Mouse (Mus musculus) heart, adult 2 months (tissue): ENCODE data around the gene Bap1.

Experiments
- CTCF ChIP-seq: fragments of 200-600 bp; IDR thresholded peaks from 2 replicates; pipeline ENCODE4 v1.8.1; 2022; ENCODE audit warnings: antibody characterized with exemption, mild to moderate bottlenecking, moderate library complexity
- POLR2A ChIP-seq: fragments of 200-500 bp; IDR thresholded peaks from 2 replicates; pipeline ENCODE4 v1.6.1; 2011; ENCODE audit warnings: mild to moderate bottlenecking, low read depth, low read length, control low read depth; ENCODE audit not compliant: insufficient read depth

DNA sequence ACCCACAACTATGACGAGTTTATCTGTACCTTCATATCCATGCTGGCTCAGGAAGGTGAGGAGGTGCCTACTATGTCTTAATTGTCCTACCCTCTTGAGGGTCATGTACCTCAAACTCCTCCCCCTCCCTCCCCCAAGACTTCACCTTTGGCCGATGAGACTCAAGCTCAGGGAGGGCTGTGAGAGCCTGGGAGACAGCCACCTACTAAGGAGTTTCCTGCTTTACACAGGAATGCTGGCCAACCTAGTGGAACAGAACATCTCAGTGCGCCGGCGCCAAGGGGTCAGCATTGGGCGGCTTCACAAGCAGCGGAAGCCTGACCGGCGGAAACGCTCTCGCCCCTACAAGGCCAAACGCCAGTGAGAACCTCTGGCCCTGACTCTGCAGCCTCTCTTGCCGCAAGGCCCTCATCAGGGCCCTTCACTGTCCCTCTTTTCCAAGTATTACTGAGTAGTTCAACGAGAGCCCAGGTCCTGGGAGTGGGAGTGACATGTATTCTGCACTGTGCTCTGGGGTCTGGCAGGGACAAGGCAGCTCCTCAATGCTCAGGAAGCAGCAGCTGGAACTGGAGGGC is 7.3 kb downstream of the Bap1 start:
- no peak for TF ChIP-seq POLR2A
- TF ChIP-seq CTCF: no peak
